Mouse (Mus musculus) megakaryocyte, embryonic 14.5 days (primary cell): Measurements from ENCODE around the gene Rtn4rl1.

Experiments
- FLI1 ChIP-seq: IDR thresholded peaks from 2 replicates; pipeline ENCODE4 v1.6.1; 2012; ENCODE audit warnings: low read length, inconsistent platforms, mixed read lengths
- GATA1 ChIP-seq: IDR thresholded peaks from 3 replicates; pipeline ENCODE4 v1.6.1; 2012; ENCODE audit warnings: mixed read lengths, low read length, inconsistent platforms, borderline replicate concordance

GRCm38 (mm10) chr11:75212876-75213275 is 19.3 kb downstream of the Rtn4rl1 start:
- no peak for TF ChIP-seq GATA1
- TF ChIP-seq FLI1 = no peak
